Mouse (Mus musculus): ENCODE results near the gene Man1b1.

- TF ChIP-seq POLR2A (IDR thresholded peaks at IDR 0.05; ENCODE audit: insufficient read depth, low read length) (no peak), EP300 (IDR thresholded peaks at IDR 0.05; ENCODE audit: insufficient read depth, low read depth, low read length) (no peak)
Observed at GRCm38 (mm10) chr2:25310180-25310579, 22.0 kb upstream of the Man1b1 start.
